Mouse (Mus musculus) megakaryocyte-erythroid progenitor cell, adult 5-6 weeks (primary cell): ENCODE data around the gene Adgrf5. TPM values are rescaled to one million over a fixed set of nuclear protein-coding genes. Genes with fewer than 3 reads are reported as not detected.
"Not testable (repeated sequence)": the region's sequence is repeated elsewhere in the genome, so short reads cannot be mapped to it uniquely, and the experiment has no call there.

Source experiments
- ATAC-seq: replicated peaks from 2 replicates; pipeline ENCODE4 v1.8.0; 2016; ENCODE audit warnings: mild to moderate bottlenecking, inconsistent platforms; ENCODE audit not compliant: severe bottlenecking, poor library complexity, low FRiP score, low TSS enrichment
- total RNA-seq, 2 experiments: library from RNA; stranded (forward) in 1 of 2; stranded (reverse) in 1 of 2; fragments of 200-1000, 215-1000 nt in 1 of 2; fragments of >200 nt in 1 of 2; fragmentation: Nextera tagmentation in 1 of 2; gene quantifications; 2 replicates each; pipeline ENCODE4 v1.2.3; 2014 to 2017

Gene Adgrf5
- total RNA-seq, 2 experiments from 2014 or later = not detected

DNA sequence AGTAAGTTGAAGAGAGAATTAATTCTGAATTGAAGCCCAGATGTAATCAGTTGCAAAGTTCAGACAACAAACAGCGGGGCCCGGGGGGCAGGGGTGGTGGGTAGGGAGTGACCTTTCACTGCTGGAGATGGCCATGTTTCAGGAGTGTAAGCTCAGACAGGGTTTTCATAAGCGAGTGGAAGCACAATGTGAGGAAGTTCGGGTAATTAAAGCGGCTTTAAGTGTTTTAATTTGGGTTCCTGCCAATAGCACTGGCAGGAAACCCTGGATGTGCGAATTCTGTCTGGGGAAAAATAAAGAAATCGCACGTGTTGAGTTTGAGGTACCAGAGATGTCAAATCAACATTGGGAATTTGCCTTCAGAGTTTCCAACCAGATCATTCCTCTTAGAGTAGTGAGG, 74.2 kb downstream of the Adgrf5 start:
- ATAC-seq = no peak

DNA sequence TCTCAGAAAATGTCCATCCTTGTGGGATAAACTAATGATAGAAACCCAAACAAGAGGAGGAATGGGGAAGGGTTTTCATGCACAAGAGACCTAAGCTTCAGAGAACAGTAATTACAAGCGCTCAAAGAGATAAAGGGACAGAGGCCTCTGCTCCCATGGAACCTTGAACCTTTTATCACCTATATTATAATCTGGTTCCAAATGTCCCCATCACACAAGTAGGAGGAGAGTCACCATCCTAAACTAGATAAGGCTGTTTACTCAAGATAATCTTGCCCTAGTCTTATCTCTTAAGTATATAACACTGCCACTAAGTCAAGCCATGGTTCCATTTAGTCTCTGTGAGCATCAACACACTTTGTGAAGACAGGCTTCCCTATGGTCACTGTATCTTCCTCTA, 91.0 kb downstream of the Adgrf5 start:
- ATAC-seq = no peak

DNA sequence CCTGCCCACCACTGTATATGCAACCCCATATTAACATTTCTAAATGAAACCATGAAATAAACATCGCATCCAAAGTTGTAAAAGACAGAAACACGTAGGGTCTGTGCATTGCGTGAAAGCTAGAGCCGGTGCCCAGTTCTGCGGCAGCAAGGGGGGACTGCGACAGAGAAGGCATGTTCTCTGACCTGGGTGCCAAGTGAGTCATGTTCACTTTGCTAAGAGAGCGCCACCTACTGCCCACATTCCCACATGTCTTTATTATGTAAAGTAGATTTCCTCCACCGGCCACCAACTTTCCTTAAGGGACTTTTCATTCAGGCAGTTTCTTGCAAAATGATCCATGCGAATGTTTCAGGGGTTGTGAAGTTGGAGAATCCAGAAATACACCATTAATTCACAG, 98.3 kb downstream of the Adgrf5 start:
- ATAC-seq = peak; percentile 88

DNA sequence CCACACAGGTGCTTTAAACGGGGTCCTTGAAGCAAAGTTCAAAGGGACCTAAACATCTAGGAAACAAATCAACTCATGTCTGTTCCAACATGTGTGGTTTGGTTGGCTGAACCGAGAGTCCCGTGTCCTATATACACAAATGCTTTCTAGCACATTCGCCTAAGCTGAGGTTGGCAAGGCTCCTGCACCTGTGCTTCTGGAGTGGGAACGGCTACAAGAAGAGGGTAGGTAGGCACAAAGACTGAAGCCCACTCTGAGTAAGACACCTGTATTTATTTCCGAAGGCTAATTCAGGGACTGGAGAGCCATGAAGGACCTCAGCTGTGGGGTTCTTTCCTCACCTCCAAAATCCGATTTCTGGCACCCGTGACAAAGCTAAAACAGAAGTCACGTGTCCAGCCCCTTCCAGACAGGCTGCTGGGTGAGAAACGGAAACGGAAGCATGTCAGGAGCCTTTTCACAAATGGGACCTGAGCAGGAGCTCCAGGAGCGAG, 99.5 kb downstream of the Adgrf5 start:
- ATAC-seq = no peak

DNA sequence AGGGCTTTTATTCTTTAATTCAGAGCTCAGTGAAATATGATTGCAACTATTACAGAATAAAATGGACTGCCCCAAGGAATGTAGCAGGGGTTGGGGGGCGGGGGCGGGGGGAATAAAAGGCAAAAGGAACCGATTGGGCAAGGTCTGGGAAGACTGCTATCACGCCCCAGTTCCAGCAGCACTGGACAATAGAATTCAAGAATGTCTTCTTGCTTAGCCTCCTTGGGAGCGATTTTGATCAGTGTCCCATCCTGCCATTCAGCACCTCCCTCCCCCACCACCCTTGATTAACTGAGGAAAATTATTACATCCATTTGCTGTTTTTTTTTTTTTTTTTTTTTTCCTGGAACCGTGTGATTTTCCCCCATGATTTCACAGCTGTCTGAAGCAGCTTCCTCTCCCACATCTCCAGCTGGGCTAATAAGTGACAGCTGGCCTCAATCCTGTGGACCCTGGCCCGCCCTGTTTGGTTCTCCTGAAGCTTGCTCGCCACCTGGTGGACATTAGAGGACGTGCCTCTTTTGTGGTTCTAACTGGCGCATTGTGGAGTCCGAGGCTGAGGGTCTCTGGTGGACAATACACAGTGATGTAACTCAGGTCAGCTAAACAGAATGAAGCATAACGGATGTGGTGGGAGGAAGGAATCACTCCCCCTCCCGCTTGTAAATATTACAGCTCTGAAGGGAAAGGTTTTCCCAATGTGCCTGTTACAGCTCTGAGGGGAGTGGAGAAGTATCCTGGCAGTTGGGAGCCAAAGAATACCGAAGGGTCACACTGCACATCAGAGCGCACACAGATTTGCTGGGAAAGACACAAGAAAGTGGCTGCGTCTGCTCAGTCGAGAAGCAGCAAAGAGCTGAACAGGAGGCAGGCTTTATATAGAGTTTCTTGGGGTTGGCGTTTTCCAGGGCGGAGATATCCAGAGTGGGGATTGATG, 100.3 kb downstream of the Adgrf5 start:
- ATAC-seq = peak; percentile 88

DNA sequence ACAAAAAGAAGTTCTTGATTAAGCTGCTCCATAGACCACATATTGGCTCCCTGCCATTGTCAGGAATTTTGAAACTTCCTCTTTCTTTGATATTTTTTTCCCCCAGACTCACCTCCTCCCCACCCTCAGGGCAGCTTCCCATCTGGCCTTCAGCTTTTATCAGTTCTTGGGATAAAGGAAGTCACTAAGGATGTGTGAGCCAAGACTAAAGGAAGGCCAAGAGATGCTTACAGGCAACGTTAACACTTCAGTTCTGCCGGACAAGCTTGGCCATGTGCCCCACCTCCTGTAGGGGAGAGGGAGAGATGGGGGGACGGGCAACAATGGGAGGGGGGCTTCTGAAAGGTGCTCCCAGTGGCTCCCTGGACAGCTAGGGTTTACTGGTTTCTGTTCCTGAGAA, 109.8 kb downstream of the Adgrf5 start:
- no peak for ATAC-seq

DNA sequence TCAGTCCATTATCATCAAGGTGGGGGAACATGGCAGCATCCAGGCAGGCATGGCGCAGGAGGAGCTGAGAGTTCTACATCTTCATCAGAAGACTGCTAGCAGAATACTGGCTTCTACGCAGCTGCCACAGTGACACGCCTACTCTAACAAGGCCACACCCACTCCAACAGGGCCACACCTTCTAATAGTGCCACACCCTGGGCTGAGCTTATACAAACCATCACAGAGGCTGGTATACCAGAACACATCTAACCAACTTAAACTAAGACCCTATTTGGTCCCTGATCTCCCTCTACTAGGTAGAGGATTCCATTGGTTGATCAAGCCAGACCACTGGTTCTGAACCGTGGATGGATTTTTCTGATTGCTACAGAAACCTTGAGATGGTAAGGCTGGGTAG, 112.3 kb downstream of the Adgrf5 start:
- ATAC-seq = no peak

DNA sequence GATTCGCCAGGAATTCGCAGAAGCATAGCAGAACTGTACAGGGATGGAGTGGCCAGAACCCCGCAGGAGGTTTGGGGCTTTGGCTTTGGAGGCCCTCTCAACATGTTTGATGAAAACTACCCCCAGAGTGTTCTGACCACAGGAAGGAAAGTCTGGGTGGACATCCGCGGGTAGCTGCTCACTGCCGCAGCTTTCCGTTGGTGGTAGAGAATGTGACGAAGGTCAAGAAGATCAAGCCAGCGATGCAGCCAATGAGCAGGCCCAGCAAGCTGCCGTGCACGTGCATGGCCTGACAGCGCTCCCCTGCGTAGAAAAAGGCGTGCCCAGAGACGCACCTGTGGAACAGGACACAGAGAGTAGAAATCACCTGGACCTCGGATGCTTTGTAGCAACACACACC, 114.5 kb downstream of the Adgrf5 start:
- ATAC-seq = no peak

DNA sequence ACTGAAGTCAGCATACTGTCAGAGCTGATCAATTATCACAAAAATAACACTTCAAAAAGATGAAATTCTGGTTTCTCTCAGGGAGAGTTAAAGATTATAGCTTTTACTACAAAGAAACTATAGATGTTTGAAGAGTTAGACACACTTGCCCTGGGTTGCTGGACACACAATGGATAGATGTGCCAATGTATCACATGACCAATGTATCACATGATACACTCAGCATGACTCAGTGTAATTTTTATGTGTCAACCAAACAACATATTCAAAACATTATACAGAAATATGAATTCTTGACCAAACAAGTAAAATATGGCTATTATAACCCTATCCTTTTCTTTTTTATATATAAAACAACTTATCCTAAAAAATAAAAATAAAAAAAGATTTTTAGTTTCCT, 117.4 kb downstream of the Adgrf5 start:
- ATAC-seq = no peak

DNA sequence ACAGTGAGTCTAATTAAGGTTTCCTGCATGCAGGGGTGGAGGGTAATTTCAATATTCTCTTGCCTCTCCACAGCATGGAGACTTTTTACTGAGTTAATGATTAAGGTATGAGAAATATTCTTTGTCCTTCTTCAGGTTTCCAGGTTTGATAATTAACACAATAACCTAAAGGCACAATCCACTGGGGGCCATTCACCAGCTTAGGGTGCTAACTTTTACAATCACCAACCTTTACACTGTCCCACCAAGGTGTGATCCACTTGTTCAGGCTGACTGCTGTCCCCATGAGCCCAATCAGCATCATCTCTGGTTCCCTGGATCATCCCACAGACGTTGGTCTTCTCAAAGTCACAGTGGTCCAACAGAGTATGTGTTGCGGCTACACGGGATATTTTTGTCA, 125.7 kb downstream of the Adgrf5 start:
- ATAC-seq = no peak

DNA sequence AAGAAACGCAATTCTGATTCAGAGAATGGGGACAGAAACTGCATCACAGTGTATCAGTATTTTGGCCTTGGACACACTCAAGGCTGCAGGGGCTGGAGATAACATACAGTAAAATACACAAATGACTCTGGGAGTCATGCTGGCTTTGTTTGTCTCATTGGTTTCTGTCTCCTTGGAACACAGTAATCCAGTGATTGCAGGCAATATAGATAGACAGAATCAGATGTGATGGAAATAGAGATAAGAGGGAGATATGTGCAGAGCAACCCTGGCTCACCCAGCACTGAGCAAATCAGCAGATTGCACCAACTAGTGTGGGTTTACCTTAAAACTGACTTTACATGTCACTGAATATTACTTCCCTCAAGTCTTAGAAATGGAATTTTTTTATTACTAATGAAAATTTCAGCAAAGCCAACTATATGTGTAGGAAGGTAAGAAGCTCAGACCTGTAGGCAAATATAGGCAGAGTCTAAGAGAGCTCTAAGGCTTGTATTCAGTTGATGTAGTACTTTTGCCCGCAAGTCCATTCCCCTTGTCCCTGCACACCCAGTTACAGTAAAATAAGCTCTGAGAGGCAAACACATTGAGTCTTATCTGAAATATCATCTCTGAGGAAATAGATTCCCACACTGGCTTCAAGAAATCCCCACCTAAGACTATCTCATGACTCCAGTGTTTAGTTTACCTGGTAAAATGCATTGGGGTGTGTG, 128.3 kb downstream of the Adgrf5 start:
- ATAC-seq = no peak

DNA sequence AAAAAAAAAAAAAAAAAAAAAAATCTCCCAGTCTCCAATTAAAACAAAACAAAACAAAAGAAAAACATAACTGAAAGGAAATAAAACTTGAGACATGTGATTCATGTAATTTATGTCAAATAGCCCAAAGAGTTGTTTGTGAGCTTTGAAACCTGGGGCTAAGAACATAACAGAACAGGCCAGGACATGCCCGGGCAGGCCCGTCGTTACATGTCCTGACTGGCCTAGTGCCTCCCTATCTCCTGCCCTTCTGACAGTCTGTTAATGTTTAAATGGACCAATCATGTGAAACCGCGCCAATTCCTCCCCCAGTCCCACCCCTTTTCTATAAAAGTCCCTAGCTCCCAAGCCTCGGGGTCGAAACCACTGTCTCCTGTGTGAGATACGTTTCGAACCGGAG, 130.1 kb downstream of the Adgrf5 start:
- not testable (repeated sequence) for ATAC-seq

DNA sequence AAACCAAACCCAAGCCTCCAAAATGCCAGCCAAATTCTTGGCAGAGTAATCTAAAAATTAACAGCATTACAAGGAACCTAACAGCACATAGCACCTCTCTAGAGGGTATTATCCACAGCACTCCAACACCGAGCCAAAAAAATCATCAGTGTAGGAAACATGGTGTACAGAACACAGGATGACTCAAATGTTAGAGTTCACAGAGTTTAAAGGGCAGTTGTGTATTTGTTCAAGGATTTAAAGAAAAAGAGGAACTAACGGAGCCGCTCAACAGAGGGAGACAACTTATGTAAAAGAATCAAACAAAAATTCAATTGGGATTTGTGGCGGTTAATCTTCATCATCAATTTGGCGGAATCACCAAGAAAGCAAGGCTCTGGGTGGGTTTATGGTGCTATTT, 135.3 kb downstream of the Adgrf5 start:
- ATAC-seq = no peak

DNA sequence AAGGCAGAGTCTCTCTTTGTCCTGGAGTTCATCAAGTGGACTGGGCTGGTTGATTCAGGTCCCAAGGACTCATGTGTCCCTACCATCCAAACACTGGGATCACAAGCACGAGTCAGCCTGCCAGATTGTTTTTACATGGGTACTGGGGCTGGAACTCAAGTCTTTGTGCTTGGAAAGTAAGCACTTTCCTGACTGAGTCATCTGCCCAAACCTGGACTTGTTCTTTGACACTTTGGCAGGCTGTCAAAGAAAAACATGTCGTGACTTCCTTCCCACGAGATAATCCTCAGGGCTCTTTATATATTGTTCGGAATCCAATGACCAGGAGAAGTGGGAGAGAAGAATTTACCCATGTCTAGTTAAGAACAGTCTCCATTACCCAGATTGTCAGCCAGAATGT, 137.3 kb downstream of the Adgrf5 start:
- no peak for ATAC-seq

DNA sequence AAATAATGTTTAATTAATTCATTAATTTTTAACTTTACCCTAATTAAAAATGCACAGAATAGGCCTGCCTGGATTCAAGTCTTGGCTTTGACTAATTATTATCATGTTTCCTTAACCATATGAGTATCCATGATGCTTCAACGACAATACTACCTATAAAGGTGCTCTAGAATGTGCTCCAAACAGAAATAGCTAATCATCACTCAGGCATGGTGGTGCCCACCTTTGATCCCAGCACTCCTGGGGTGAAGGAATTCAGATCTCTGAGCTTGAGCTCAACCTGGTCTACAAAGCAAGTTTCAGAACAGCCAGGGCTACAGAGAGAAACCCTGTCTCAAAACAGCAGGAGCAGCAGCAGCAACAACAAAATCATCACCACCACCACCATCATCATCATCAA, 140.3 kb downstream of the Adgrf5 start:
- ATAC-seq = no peak

DNA sequence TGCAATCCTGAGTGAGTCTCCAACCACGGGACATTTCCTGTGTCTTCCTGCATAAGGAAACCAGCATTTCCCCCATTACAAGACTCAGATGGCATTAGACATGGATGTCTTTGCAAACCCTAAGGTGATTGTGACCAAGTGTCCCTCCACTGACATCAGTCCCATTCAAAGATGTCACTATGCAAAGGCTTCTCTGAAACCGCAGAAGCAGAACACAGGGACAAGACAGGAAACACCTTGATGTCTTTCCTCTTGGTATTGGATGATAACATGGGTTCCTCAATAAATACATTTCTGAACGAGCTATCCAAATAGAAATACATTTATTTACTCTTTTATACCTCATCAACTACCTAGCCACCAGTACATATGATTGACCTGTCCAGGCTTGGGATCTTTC, 141.0 kb downstream of the Adgrf5 start:
- no peak for ATAC-seq

DNA sequence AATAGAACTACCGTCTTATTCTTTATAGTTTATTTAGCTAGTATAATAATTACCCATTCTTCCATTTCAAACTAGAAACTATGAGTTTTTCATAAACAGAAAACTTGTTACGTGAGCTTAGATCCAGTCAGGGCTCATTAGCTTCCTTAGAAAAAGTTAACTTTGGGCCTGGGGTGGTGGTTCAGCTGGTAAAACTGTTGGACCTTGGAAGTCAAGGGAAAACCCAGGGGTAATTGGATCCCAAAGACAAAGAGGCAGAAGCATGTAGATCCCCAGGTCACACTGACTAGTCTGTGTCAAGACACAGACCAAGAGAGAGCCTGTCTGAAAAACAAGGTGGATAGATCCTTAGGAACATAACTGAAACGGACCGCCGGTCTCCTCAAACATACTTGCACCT, 141.4 kb downstream of the Adgrf5 start:
- no peak for ATAC-seq

DNA sequence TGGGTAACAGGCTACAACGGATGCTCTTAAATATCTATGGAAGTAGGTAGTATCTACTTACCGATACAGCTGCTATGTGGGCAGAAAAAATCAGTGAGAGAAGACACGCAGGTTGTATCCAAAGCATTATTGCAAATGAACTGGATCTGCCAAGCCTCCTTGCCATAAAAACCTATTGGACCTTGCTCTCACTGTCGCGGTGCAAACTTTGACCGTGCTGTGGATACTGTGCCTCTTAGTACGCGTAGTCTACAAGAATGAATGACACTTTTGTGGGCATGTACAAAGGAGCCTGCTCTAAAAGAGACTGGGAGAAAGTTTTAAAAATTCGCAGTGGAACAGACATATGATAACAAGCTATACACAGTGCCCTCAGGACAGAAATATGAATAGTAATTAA, 142.3 kb downstream of the Adgrf5 start, which contains the start of gene Mep1a:
Gene Mep1a, minus strand, starts transcription at position 221 of the 400 bp plus-strand sequence.
- ATAC-seq = no peak

DNA sequence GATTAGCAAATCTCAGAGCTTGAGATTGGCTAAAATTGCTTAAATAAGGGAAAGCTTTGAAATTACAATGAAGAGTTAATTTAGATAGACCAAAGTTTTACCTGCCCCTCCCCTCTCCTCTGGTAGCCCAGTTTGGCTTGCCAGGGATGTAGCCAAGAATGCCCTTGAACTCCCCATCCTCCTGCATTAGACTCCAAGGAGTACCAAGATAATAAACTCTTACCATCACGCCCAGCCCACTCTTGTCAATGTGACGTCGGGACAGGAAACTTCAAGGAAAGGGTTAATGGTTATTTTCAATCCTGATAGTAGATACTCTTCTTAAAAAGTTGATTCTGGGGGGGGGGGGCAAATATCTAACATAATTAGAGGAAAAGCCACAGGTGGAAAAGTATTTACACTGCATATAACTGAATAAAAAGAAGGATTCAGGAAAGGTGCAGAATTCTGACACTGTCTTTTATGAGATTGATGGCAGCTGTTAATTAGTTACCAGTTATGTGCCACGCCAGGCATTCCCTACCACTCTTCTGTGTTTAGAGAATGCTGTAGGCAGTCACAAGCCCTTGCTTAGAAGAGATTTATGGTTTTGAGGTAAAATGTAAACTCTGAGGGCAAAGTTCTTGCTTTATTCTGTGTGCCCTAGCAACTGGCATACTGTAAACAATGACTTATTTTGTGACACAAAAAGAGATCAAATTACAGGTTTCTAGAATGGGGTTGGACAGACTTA, 143.8 kb downstream of the Adgrf5 start:
- no peak for ATAC-seq

DNA sequence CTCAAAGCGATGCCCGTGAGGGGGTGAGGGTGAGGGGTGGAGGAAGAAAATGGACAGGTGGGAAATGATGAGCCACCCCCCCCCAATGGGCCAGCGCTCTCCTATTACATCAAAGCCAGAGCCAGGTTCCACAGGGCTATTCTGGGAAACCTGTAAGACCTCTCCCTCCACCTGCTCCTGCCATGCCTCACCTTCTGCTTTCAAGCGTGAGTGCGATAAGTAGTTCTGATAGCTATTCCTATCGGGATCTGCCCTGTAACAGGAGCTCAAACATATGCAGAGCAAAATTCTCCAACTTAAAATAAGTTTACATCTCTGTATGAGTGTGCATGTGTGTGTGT, 144.3 kb downstream of the Adgrf5 start:
- ATAC-seq = no peak
